Mouse (Mus musculus) olfactory bulb, adult 2 months (tissue): ENCODE data around the gene Ppfibp1.

Source experiments
- CTCF ChIP-seq: fragments of 200-500 bp; IDR thresholded peaks from 2 replicates; pipeline ENCODE4 v1.5.1; 2012; ENCODE audit warnings: low read depth, mild to moderate bottlenecking, low read length, moderate library complexity; ENCODE audit not compliant: insufficient read depth
- POLR2A ChIP-seq: fragments of 200-500 bp; IDR thresholded peaks from 2 replicates; pipeline ENCODE4 v1.6.1; 2012; ENCODE audit warnings: mild to moderate bottlenecking, low read depth, low read length, moderate library complexity; ENCODE audit not compliant: insufficient read depth

DNA sequence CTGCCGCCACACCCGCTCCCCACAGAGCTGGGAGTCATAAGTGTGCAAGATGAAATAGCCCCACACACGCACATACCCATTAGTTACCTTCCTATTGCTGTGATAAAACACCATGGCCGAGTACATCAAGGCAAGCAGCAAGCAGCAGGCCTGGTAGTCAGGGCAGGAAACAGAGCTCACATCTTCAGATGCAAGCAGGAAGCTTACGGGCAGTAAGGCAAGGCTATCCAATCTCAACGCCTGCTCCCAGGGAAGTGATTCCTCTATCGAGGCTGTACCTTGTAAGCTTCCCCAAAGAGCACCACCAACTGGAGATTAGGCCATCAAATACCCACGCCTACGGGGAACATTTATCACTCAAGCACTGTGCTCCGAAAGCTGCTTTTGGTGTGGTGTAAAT is 191.6 kb downstream of the Ppfibp1 start:
- TF ChIP-seq POLR2A (no peak), CTCF (no peak)
